Mouse (Mus musculus) liver, embryonic 14.5 days (tissue): ENCODE results near the gene Sell. TPM values are rescaled to one million over a fixed set of nuclear protein-coding genes. Genes with fewer than 3 reads are reported as not detected.

Source experiments
- ATAC-seq: fragments of 200-750 bp; cut with Nextera tagmentation; 2 replicates; pipeline ENCODE4 v1.8.0; 2017; ENCODE audit warnings: moderate number of reproducible peaks, mild to moderate bottlenecking, moderate library complexity; ENCODE audit not compliant: insufficient read depth
- DNase-seq, 3 experiments: peaks; one replicate each; pipeline ENCODE4 v3.0.0-alpha.2; 2012 to 2013; ENCODE audit warnings: low read depth in 3 of 3, low spot score in 3 of 3
- H3K27ac ChIP-seq: fragments of 300-500 bp; sonication (generic); 2 replicates; pipeline ENCODE4 v1.5.1; 2014; ENCODE audit warnings: moderate library complexity, mild to moderate bottlenecking, control low read depth, inconsistent platforms
- H3K27me3 ChIP-seq: fragments of 300-500 bp; sonication (generic); 2 replicates; pipeline ENCODE4 v1.6.1; 2014; ENCODE audit warnings: mild to moderate bottlenecking, low read length, moderate library complexity; ENCODE audit not compliant: control insufficient read depth, insufficient read depth
- H3K36me3 ChIP-seq: fragments of 300-500 bp; sonication (generic); replicated peaks from 2 replicates; pipeline ENCODE4 v1.6.1; 2014; ENCODE audit warnings: low read depth; ENCODE audit not compliant: control insufficient read depth, insufficient read depth
- H3K4me1 ChIP-seq, 2 experiments: fragments of 200-500 bp in 1 of 2; fragments of 300-500 bp in 1 of 2; sonication (generic) in 1 of 2; replicated peaks; 2 replicates each; pipeline ENCODE4 v1.6.1; 2012 to 2014; ENCODE audit warnings: antibody characterized with exemption in 1 of 2, inconsistent platforms in 1 of 2, low read length in 1 of 2; ENCODE audit not compliant: control insufficient read depth in 2 of 2, insufficient read depth in 2 of 2
- H3K4me2 ChIP-seq: fragments of 300-500 bp; sonication (generic); 2 replicates; pipeline ENCODE4 v1.6.1; 2014; ENCODE audit warnings: low read depth, mild to moderate bottlenecking, control low read depth, moderate library complexity
- H3K4me3 ChIP-seq, 2 experiments: fragments of 200-500 bp in 1 of 2; fragments of 300-500 bp in 1 of 2; sonication (generic) in 1 of 2; 2 replicates each; pipeline ENCODE4 v1.5.1; 2012 to 2014; ENCODE audit warnings: low read depth in 2 of 2, low read length in 2 of 2, mild to moderate bottlenecking in 2 of 2, control low read depth in 1 of 2, inconsistent platforms in 1 of 2, moderate library complexity in 1 of 2; ENCODE audit not compliant: insufficient read depth in 1 of 2
- H3K9ac ChIP-seq: fragments of 300-500 bp; sonication (generic); replicated peaks from 2 replicates; pipeline ENCODE4 v1.6.1; 2014; ENCODE audit warnings: mild to moderate bottlenecking, control low read depth, moderate library complexity
- H3K9me3 ChIP-seq: fragments of 300-500 bp; sonication (generic); 2 replicates; pipeline ENCODE4 v1.6.1; 2016; ENCODE audit warnings: low read length, mixed read lengths; ENCODE audit not compliant: control insufficient read depth
- CTCF ChIP-seq: IDR thresholded peaks from 2 replicates; pipeline ENCODE4 v1.5.1; 2016; ENCODE audit warnings: antibody characterized with exemption, low read depth, control low read depth
- EP300 ChIP-seq: IDR thresholded peaks from 2 replicates; pipeline ENCODE4 v1.6.1; 2016; ENCODE audit warnings: antibody characterized with exemption, low read depth
- WGBS: fragments of 180-500 bp; shearing (Covaris S2); extraction: QIAGEN DNeasy Blood & Tissue Kit; methylation state at CpG from one replicate; pipeline ENCODE4 v1.1.7; 2014; ENCODE audit not compliant: insufficient replicate concordance; 5-methylcytosine and 5-hydroxymethylcytosine counted together
- polyA plus RNA-seq, 2 experiments: library from polyadenylated mRNA; depleted of rRNA in 1 of 2; stranded (reverse) in 1 of 2; unstranded in 1 of 2; fragments of >200 nt; fragmentation: Nextera tagmentation in 1 of 2; extraction: Ambion mirVana in 1 of 2; gene quantifications; 2 replicates each; pipeline versions ENCODE4 v1.2.1 to v1.2.3; 2012 to 2014

Gene Sell
- polyA plus RNA-seq, 2 experiments: 3.0 to 8.0 TPM

GRCm38 (mm10) chr1:164073803-164074202, 12.0 kb downstream of the Sell start:
- WGBS: 10% methylated on average over 7 of the region's 7 CpGs
- no peak for DNase-seq
- H3K9me3 ChIP-seq: no peaks in the 10 kb centered on the region
- H3K9ac ChIP-seq: no peak overlapping the region
- no peaks in the 10 kb centered on the region for H3K27me3 ChIP-seq
- TF ChIP-seq EP300 (no peak), CTCF (no peak)
- ATAC-seq: no peak
- no peaks in the 10 kb centered on the region for H3K36me3 ChIP-seq
- H3K4me2 ChIP-seq: no peak overlapping the region
- H3K27ac ChIP-seq: no peak overlapping the region
- no peak overlapping the region for H3K4me3 ChIP-seq
- H3K4me1 ChIP-seq: peaks cover 0 to 8% of the 10 kb centered on the region in 2 experiments; a peak in 2 of 4 replicates

- TF ChIP-seq CTCF (no peak), EP300 (no peak)
- WGBS: 61% methylated on average over 2 of the region's 2 CpGs
- DNase-seq (no peak), ATAC-seq (no peak)
- Histone ChIP-seq H3K27ac (no peak overlapping the region), H3K27me3 (no peaks in the 10 kb centered on the region), H3K36me3 (no peaks in the 10 kb centered on the region), H3K4me3 (no peak overlapping the region), H3K4me1 (peaks cover 0 to 8% of the 10 kb centered on the region in 2 experiments; a peak in 2 of 4 replicates), H3K9me3 (no peaks in the 10 kb centered on the region), H3K9ac (no peak overlapping the region), H3K4me2 (no peak overlapping the region)
Measured at GRCm38 (mm10) chr1:164074606-164075140, 12.9 kb downstream of the Sell start.

- no peak for DNase-seq
Measured at GRCm38 (mm10) chr1:164075416-164075815, 13.6 kb downstream of the Sell start.

GRCm38 (mm10) chr1:164076441-164076840, 14.7 kb downstream of the Sell start:
- WGBS: 39% methylated on average over 1 of the region's 1 CpGs
- Histone ChIP-seq H3K4me1 (peaks cover 0 to 6% of the 10 kb centered on the region in 2 experiments; a peak in 1 of 4 replicates), H3K4me3 (no peak overlapping the region), H3K27ac (no peak overlapping the region), H3K27me3 (no peaks in the 10 kb centered on the region), H3K9me3 (no peaks in the 10 kb centered on the region), H3K4me2 (no peak overlapping the region), H3K36me3 (no peaks in the 10 kb centered on the region), H3K9ac (no peak overlapping the region)
- ATAC-seq (no peak), DNase-seq (no peak)
- no peak for TF ChIP-seq EP300
- no peak for TF ChIP-seq CTCF

More at GRCm38 (mm10) chr1:164075416-164075815, 13.6 kb downstream of the Sell start:
- H3K9ac ChIP-seq: no peak overlapping the region
- H3K9me3 ChIP-seq: no peaks in the 10 kb centered on the region
- peaks cover 0 to 6% of the 10 kb centered on the region in 2 experiments; a peak in 1 of 4 replicates for H3K4me1 ChIP-seq
- no peaks in the 10 kb centered on the region for H3K27me3 ChIP-seq
- TF ChIP-seq EP300 (no peak), CTCF (no peak)
- no peak overlapping the region for H3K4me2 ChIP-seq
- WGBS: 73% methylated on average over 1 of the region's 1 CpGs
- H3K4me3 ChIP-seq: no peak overlapping the region
- ATAC-seq: no peak
- H3K27ac ChIP-seq: no peak overlapping the region
- no peaks in the 10 kb centered on the region for H3K36me3 ChIP-seq

GRCm38 (mm10) chr1:164077031-164077430, 15.2 kb downstream of the Sell start:
- Histone ChIP-seq H3K27me3 (no peaks in the 10 kb centered on the region), H3K9ac (no peak overlapping the region), H3K27ac (no peak overlapping the region), H3K4me2 (no peak overlapping the region), H3K4me1 (peaks cover 0 to 6% of the 10 kb centered on the region in 2 experiments; a peak in 1 of 4 replicates), H3K4me3 (no peak overlapping the region), H3K9me3 (no peaks in the 10 kb centered on the region), H3K36me3 (no peaks in the 10 kb centered on the region)
- TF ChIP-seq EP300: no peak
- TF ChIP-seq CTCF: no peak
- DNase-seq: no peak
- no peak for ATAC-seq
- 16% methylated on average over 3 of the region's 3 CpGs for WGBS
